Mouse (Mus musculus) cortical plate, adult 2 months (tissue): ENCODE measurements at regions not wholly inside any gene's neighbourhood (a gene's known extent, or its start where the extent isn't known, plus 50 kb on each side); places are given as distances from the start of the nearest gene placed in this dataset.

Source experiments
- H3K27ac ChIP-seq: fragments of 200-500 bp; 2 replicates; pipeline ENCODE4 v1.5.1; 2012; ENCODE audit warnings: low read length, control low read depth, inconsistent platforms; ENCODE audit not compliant: insufficient read depth
- H3K4me1 ChIP-seq: fragments of 200-500 bp; 2 replicates; pipeline ENCODE4 v1.6.1; 2011; ENCODE audit warnings: low read length; ENCODE audit not compliant: control insufficient read depth, insufficient read depth
- H3K4me3 ChIP-seq: fragments of 200-500 bp; 2 replicates; pipeline ENCODE4 v1.5.1; 2011; ENCODE audit warnings: mild to moderate bottlenecking, low read length, control low read depth; ENCODE audit not compliant: insufficient read depth
- CTCF ChIP-seq: fragments of 200-500 bp; IDR thresholded peaks from 2 replicates; pipeline ENCODE4 v1.5.1; 2011; ENCODE audit warnings: mild to moderate bottlenecking, control low read depth, low read length; ENCODE audit not compliant: insufficient read depth; ENCODE audit errors: extremely low read depth
- POLR2A ChIP-seq: fragments of 200-500 bp; IDR thresholded peaks from 2 replicates; pipeline ENCODE4 v1.6.1; 2011; ENCODE audit warnings: mild to moderate bottlenecking, low read length, control low read depth; ENCODE audit not compliant: insufficient read depth; ENCODE audit errors: extremely low read depth

DNA sequence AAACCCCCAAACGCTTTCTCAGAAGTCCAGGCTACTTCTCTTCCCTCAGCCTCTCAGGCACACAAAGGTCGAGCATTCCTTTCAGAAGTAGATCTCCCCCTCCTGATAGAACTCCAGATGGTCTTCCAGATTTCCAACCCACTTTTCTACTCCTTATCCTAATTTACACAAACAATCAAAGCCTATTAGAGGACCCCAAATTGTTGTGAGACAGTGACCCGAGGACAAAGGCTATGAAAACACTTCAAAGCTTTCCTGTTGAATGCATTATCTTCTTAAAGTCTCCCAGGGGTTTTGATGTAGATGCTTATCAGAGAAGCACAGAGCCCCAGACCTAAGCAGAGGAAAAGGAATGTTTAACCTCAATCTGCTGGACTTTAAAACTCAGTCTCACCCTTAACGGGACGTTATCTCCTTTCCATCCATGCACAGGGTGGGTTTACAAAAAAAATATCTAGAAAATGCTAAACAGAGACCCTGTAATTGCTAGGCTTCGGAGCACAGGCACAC lies 370.9 kb downstream of the Galc start:
- TF ChIP-seq POLR2A, result no peak
- TF ChIP-seq CTCF, result no peak
- Histone ChIP-seq H3K27ac (no peak overlapping the region), H3K4me1 (no peaks in the 10 kb centered on the region), H3K4me3 (no peak overlapping the region)

- Histone ChIP-seq H3K4me1 (no peaks in the 10 kb centered on the region), H3K27ac (no peak overlapping the region), H3K4me3 (no peak overlapping the region)
- TF ChIP-seq CTCF (no peak), POLR2A (no peak)
Measured at GRCm38 (mm10) chr12:97882439-97882838, 376.8 kb downstream of the Galc start.

DNA sequence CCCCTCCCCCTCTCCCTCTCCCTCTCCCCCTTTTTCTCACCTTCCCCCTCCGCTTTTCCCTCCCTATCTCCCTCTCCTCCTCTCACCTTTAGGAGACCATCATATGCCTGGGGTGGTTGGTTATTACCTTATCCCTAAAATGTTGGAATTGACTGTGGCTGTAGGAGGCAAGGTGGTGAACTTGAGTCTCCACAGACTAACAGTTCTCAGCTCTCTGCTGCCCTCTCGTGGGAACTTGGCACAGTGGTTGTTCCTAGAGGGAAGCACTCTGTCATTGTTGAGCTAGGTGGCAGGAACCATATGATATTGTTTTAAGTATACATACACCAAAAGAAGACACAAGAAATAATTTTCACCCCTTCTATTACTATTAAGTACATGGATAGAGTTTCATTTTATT lies 386.9 kb downstream of the Galc start:
- no peak overlapping the region for H3K27ac ChIP-seq
- no peak overlapping the region for H3K4me3 ChIP-seq
- H3K4me1 ChIP-seq, result no peaks in the 10 kb centered on the region
- peak; percentile 88 for TF ChIP-seq CTCF
- TF ChIP-seq POLR2A, result no peak

- Histone ChIP-seq H3K27ac (no peak overlapping the region), H3K4me1 (no peaks in the 10 kb centered on the region), H3K4me3 (no peak overlapping the region)
- no peak for TF ChIP-seq POLR2A
Measured at GRCm38 (mm10) chr12:97862921-97863320, 396.3 kb downstream of the Galc start.

GRCm38 (mm10) chr12:97836202-97836908 lies 422.9 kb downstream of the Galc start:
- Histone ChIP-seq H3K4me3 (no peak overlapping the region), H3K27ac (no peak overlapping the region), H3K4me1 (peaks cover 1% of the 10 kb centered on the region; the same call in 1 of the 2 replicates)
- TF ChIP-seq POLR2A (no peak), CTCF (no peak)

DNA sequence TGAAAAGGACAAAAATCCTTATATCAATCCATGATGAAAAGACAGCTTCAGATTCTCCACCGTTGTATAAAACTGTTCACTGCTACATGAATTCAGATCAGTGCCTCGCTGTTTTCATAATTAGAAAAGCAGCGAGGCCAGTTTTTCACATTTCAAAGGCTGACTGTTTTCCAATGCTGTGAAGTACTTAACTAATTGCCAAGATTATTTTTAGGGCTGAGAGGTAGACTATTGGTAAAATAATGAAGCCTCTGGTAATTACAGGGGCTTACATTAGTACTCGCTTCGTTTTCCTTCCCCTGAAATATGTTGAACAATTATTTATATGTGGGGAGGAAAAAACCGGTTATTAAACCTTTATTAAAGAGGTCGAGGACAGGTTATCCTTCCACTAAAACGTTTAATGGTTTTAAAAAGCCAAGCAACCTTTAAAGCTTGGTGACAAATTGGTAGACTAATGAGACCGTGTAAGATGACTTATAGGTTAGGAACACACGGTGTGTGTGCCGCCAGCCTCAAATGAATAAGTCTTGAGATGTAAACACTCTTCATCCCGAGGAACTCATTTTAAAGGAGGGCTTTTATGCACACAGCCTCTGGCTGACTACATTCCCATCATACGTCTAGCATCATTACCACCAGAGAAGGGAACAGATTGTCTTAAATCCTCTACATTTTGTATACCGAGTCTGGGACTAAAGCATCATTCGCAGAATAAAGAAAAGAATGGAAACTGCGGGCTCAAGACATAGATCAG lies 465.7 kb downstream of the Galc start:
- H3K27ac ChIP-seq, result 0 out of 2 replicates have a peak overlapping the region, but pooled peaks have one; percentile 56
- no peaks in the 10 kb centered on the region; the same call in none of the 2 replicates for H3K4me1 ChIP-seq
- no peak overlapping the region for H3K4me3 ChIP-seq
- no peak for TF ChIP-seq POLR2A
- TF ChIP-seq CTCF, result no peak

- H3K4me3 ChIP-seq, result no peak overlapping the region
- no peak overlapping the region for H3K27ac ChIP-seq
- TF ChIP-seq CTCF, result no peak
- no peak for TF ChIP-seq POLR2A
- no peaks in the 10 kb centered on the region for H3K4me1 ChIP-seq
Measured at GRCm38 (mm10) chr12:97783476-97783875, 475.8 kb downstream of the Galc start.

- H3K27ac ChIP-seq, result peak overlapping the region; percentile 59; the same call in 1 of the 2 replicates
- H3K4me3 ChIP-seq, result no peak overlapping the region
- TF ChIP-seq CTCF, result no peak
- TF ChIP-seq POLR2A, result no peak
- no peaks in the 10 kb centered on the region for H3K4me1 ChIP-seq
Measured at GRCm38 (mm10) chr12:97759116-97759515, 500.1 kb downstream of the Galc start.

- TF ChIP-seq CTCF, result no peak
- no peak for TF ChIP-seq POLR2A
Measured at GRCm38 (mm10) chr12:97758624-97759023, 500.6 kb downstream of the Galc start.

DNA sequence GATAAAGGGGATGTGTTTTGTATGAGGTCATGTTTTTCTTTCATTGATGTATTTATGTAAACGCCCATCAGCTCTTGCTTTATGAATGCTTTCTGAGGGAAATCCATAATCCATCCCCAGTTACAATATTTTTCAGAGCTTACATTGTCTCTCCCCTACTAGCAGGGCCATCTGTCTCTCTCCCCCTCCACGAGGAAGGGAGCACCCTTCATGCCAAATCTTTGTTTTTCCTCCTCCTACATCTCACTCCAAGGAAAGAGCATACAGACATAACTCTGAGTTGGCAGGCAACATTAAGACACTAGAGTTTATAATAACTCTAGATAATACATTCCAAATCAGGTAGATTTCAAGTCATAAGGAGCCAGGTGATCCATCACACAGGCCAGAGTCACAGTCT lies 509.1 kb downstream of the Galc start:
- Histone ChIP-seq H3K27ac (no peak overlapping the region), H3K4me1 (no peaks in the 10 kb centered on the region; the same call in 1 of the 2 replicates), H3K4me3 (no peak overlapping the region)
- TF ChIP-seq POLR2A, result no peak
- no peak for TF ChIP-seq CTCF

More at GRCm38 (mm10) chr12:97758624-97759023, 500.6 kb downstream of the Galc start:
- Histone ChIP-seq H3K4me3 (no peak overlapping the region), H3K27ac (no peak overlapping the region), H3K4me1 (no peaks in the 10 kb centered on the region)
